Mouse (Mus musculus) heart, postnatal 0 days (tissue): ENCODE results near the gene Erbb2. TPM values are rescaled to one million over a fixed set of nuclear protein-coding genes. Genes with fewer than 3 reads are reported as not detected.

ENCODE experiments used
- ATAC-seq: fragments of 200-750 bp; cut with Nextera tagmentation; 2 replicates; pipeline ENCODE4 v1.8.0; 2017; ENCODE audit warnings: low read depth, moderate number of reproducible peaks, moderate library complexity; ENCODE audit not compliant: insufficient read depth
- DNase-seq: peaks from one replicate; pipeline ENCODE4 v3.0.0-alpha.2; 2016; ENCODE audit warnings: low spot score
- H3K27ac ChIP-seq: fragments of 300-500 bp; sonication (generic); 2 replicates; pipeline ENCODE4 v1.5.1; 2014; ENCODE audit warnings: low read depth, mild to moderate bottlenecking
- H3K27me3 ChIP-seq: fragments of 300-500 bp; sonication (generic); 2 replicates; pipeline ENCODE4 v1.6.1; 2014; ENCODE audit warnings: low read length, mixed read lengths; ENCODE audit not compliant: control insufficient read depth, insufficient read depth
- H3K36me3 ChIP-seq: fragments of 300-500 bp; sonication (generic); replicated peaks from 2 replicates; pipeline ENCODE4 v1.6.1; 2014; ENCODE audit warnings: low read length, mixed read lengths; ENCODE audit not compliant: control insufficient read depth, insufficient read depth
- H3K4me1 ChIP-seq: fragments of 300-500 bp; sonication (generic); 2 replicates; pipeline ENCODE4 v1.6.1; 2014; ENCODE audit warnings: antibody characterized with exemption; ENCODE audit not compliant: control insufficient read depth, insufficient read depth
- H3K4me2 ChIP-seq: fragments of 300-500 bp; sonication (generic); 2 replicates; pipeline ENCODE4 v1.6.1; 2014; ENCODE audit warnings: low read depth, mild to moderate bottlenecking, low read length, moderate library complexity
- H3K4me3 ChIP-seq: fragments of 300-500 bp; sonication (generic); 2 replicates; pipeline ENCODE4 v1.5.1; 2014; ENCODE audit warnings: low read depth, low read length
- H3K9ac ChIP-seq: fragments of 300-500 bp; sonication (generic); replicated peaks from 2 replicates; pipeline ENCODE4 v1.6.1; 2014; ENCODE audit warnings: low read depth, low read length, mixed read lengths
- H3K9me3 ChIP-seq: fragments of 300-500 bp; sonication (generic); replicated peaks from 2 replicates; pipeline ENCODE4 v1.6.1; 2016; ENCODE audit warnings: low read length; ENCODE audit not compliant: control insufficient read depth
- CTCF ChIP-seq: IDR thresholded peaks from 2 replicates; pipeline ENCODE4 v1.5.1; 2016; ENCODE audit warnings: antibody characterized with exemption, control low read depth, low read depth
- EP300 ChIP-seq: IDR thresholded peaks from 2 replicates; pipeline ENCODE4 v1.6.1; 2016; ENCODE audit warnings: antibody characterized with exemption, low read depth
- WGBS: fragments of 180-500 bp; shearing (Covaris S2); extraction: QIAGEN DNeasy Blood & Tissue Kit; methylation state at CpG from one replicate; pipeline ENCODE4 v1.1.7; 2014; 5-methylcytosine and 5-hydroxymethylcytosine counted together
- polyA plus RNA-seq: library from polyadenylated mRNA; unstranded; fragments of >200 nt; fragmentation: Nextera tagmentation; extraction: Ambion mirVana; gene quantifications from 2 replicates; pipeline ENCODE4 v1.2.1, GENCODE M21; 2015
- total RNA-seq: library from RNA; depleted of rRNA; stranded (reverse); fragments of >200 nt; gene quantifications from 2 replicates; pipeline ENCODE4 v1.2.3, GENCODE M21; 2014; ENCODE audit warnings: low replicate concordance

The Erbb2 gene
- total and polyA plus RNA-seq, 2 experiments from 2014 or later: 15.5 to 23.2 TPM

- no peak for TF ChIP-seq EP300
- TF ChIP-seq CTCF: no peak
- Histone ChIP-seq H3K9ac (no peak overlapping the region), H3K4me1 (peaks cover 44% of the 10 kb centered on the region), H3K4me3 (no peak overlapping the region), H3K27ac (no peak overlapping the region), H3K27me3 (0 out of 2 replicates have a peak, but pooled peaks cover 6% of the 10 kb centered on the region), H3K9me3 (no peaks in the 10 kb centered on the region), H3K36me3 (no peaks in the 10 kb centered on the region), H3K4me2 (no peak overlapping the region)
- ATAC-seq (no peak), DNase-seq (no peak)
- WGBS: 76% methylated on average over 12 of the region's 12 CpGs
Measured at GRCm38 (mm10) chr11:98390141-98390540, 22.1 kb upstream of the Erbb2 start.

GRCm38 (mm10) chr11:98392034-98392433 is 20.2 kb upstream of the Erbb2 start:
- no peak overlapping the region for H3K4me2 ChIP-seq
- 0 out of 2 replicates have a peak overlapping the region, but pooled peaks have one; percentile 8 for H3K9ac ChIP-seq
- TF ChIP-seq CTCF: no peak
- no peak for TF ChIP-seq EP300
- ATAC-seq: no peak
- 20% methylated on average over 4 of the region's 8 CpGs for WGBS
- H3K9me3 ChIP-seq: no peaks in the 10 kb centered on the region
- peak overlapping the region; percentile 97 for H3K27ac ChIP-seq
- H3K27me3 ChIP-seq: 0 out of 2 replicates have a peak, but pooled peaks cover 6% of the 10 kb centered on the region
- no peaks in the 10 kb centered on the region for H3K36me3 ChIP-seq
- no peak overlapping the region for H3K4me3 ChIP-seq
- peaks cover 38% of the 10 kb centered on the region for H3K4me1 ChIP-seq
- peak; percentile 5 for DNase-seq

GRCm38 (mm10) chr11:98392645-98393044 is 19.6 kb upstream of the Erbb2 start:
- ATAC-seq (no peak), DNase-seq (peak; percentile 53)
- 26% methylated on average over 4 of the region's 4 CpGs for WGBS
- Histone ChIP-seq H3K27ac (peak overlapping the region; percentile 97), H3K4me1 (peaks cover 38% of the 10 kb centered on the region), H3K36me3 (0 out of 2 replicates have a peak, but pooled peaks cover 5% of the 10 kb centered on the region), H3K4me3 (no peak overlapping the region), H3K4me2 (no peak overlapping the region), H3K27me3 (0 out of 2 replicates have a peak, but pooled peaks cover 2% of the 10 kb centered on the region), H3K9me3 (no peaks in the 10 kb centered on the region), H3K9ac (no peak overlapping the region)
- TF ChIP-seq CTCF: no peak
- no peak for TF ChIP-seq EP300

GRCm38 (mm10) chr11:98393317-98393716 is 19.0 kb upstream of the Erbb2 start:
- H3K9ac ChIP-seq: no peak overlapping the region
- H3K27me3 ChIP-seq: no peaks in the 10 kb centered on the region
- TF ChIP-seq CTCF (no peak), EP300 (no peak)
- no peak overlapping the region; the same call in 1 of the 2 replicates for H3K4me2 ChIP-seq
- H3K36me3 ChIP-seq: 0 out of 2 replicates have a peak, but pooled peaks cover 9% of the 10 kb centered on the region
- ATAC-seq (peak; percentile 50), DNase-seq (peak; percentile 92)
- H3K4me3 ChIP-seq: no peak overlapping the region
- no peaks in the 10 kb centered on the region for H3K9me3 ChIP-seq
- peaks cover 38% of the 10 kb centered on the region for H3K4me1 ChIP-seq
- H3K27ac ChIP-seq: peak overlapping the region; percentile 97
- WGBS: 10% methylated on average over 6 of the region's 6 CpGs

GRCm38 (mm10) chr11:98394301-98394700 is 18.0 kb upstream of the Erbb2 start:
- Histone ChIP-seq H3K4me1 (peaks cover 38% of the 10 kb centered on the region), H3K36me3 (0 out of 2 replicates have a peak, but pooled peaks cover 9% of the 10 kb centered on the region), H3K4me3 (no peak overlapping the region), H3K9ac (no peak overlapping the region), H3K27ac (peak overlapping the region; percentile 97), H3K4me2 (no peak overlapping the region), H3K27me3 (no peaks in the 10 kb centered on the region), H3K9me3 (no peaks in the 10 kb centered on the region)
- WGBS: 17% methylated on average over 6 of the region's 6 CpGs
- ATAC-seq (peak; percentile 76), DNase-seq (peak; percentile 87)
- no peak for TF ChIP-seq CTCF
- peak; percentile 90 for TF ChIP-seq EP300

- no peak overlapping the region for H3K4me2 ChIP-seq
- no peak overlapping the region for H3K4me3 ChIP-seq
- peak overlapping the region; percentile 97 for H3K27ac ChIP-seq
- H3K4me1 ChIP-seq: peaks cover 42% of the 10 kb centered on the region
- no peaks in the 10 kb centered on the region for H3K9me3 ChIP-seq
- no peak overlapping the region for H3K9ac ChIP-seq
- TF ChIP-seq CTCF (no peak), EP300 (no peak)
- 0 out of 2 replicates have a peak, but pooled peaks cover 9% of the 10 kb centered on the region for H3K36me3 ChIP-seq
- ATAC-seq (peak; percentile 56), DNase-seq (peak; percentile 84)
- WGBS: 14% methylated on average over 4 of the region's 4 CpGs
- no peaks in the 10 kb centered on the region for H3K27me3 ChIP-seq
Measured at GRCm38 (mm10) chr11:98395041-98395440, 17.2 kb upstream of the Erbb2 start.
